Mouse (Mus musculus): ENCODE data around the gene Eln. TPM values are rescaled to one million over a fixed set of nuclear protein-coding genes. Genes with fewer than 3 reads are reported as not detected.

Eln gene
- polyA plus RNA-seq, 1 experiment from 2014 or later: 3.4 TPM

- H3K27ac ChIP-seq (replicated peaks; ENCODE audit: low read depth, low read length): no peak overlapping the region
- no peak overlapping the region for H3K9ac ChIP-seq (replicated peaks; ENCODE audit: low read length)
- H3K9me3 ChIP-seq (ENCODE audit: control insufficient read depth, low read length): no peaks in the 10 kb centered on the region
- no peaks in the 10 kb centered on the region for H3K36me3 ChIP-seq (ENCODE audit: control insufficient read depth, insufficient read depth, low read length)
- H3K4me1 ChIP-seq (ENCODE audit: control insufficient read depth, insufficient read depth, low read length): peaks cover 10% of the 10 kb centered on the region
- ATAC-seq (ENCODE audit: low FRiP score, low TSS enrichment): no peak
- no peaks in the 10 kb centered on the region for H3K27me3 ChIP-seq (ENCODE audit: control insufficient read depth, insufficient read depth, low read length)
- DNase-seq: no peak
- WGBS: 51% methylated on average over 3 of the region's 3 CpGs
- H3K4me3 ChIP-seq (replicated peaks; ENCODE audit: low read depth, low read length): no peak overlapping the region
- H3K4me2 ChIP-seq (ENCODE audit: low read length): no peak overlapping the region
These were observed 7.2 kb downstream of the Eln start for GRCm38 (mm10) chr5:134739951-134740350.

- no peaks in the 10 kb centered on the region for H3K27me3 ChIP-seq (ENCODE audit: control insufficient read depth, insufficient read depth, low read length)
- no peak overlapping the region for H3K4me2 ChIP-seq (ENCODE audit: low read length)
- 84% methylated on average over 2 of the region's 2 CpGs for WGBS
- no peaks in the 10 kb centered on the region for H3K9me3 ChIP-seq (ENCODE audit: control insufficient read depth, low read length)
- ATAC-seq (ENCODE audit: low FRiP score, low TSS enrichment) (no peak), DNase-seq (no peak)
- H3K4me3 ChIP-seq (replicated peaks; ENCODE audit: low read depth, low read length): no peak overlapping the region
- H3K36me3 ChIP-seq (ENCODE audit: control insufficient read depth, insufficient read depth, low read length): no peaks in the 10 kb centered on the region
- H3K9ac ChIP-seq (replicated peaks; ENCODE audit: low read length): no peak overlapping the region
- no peak overlapping the region for H3K27ac ChIP-seq (replicated peaks; ENCODE audit: low read depth, low read length)
- H3K4me1 ChIP-seq (ENCODE audit: control insufficient read depth, insufficient read depth, low read length): no peaks in the 10 kb centered on the region
These were observed 12.2 kb downstream of the Eln start for GRCm38 (mm10) chr5:134734920-134735319.

- Histone ChIP-seq H3K9ac (replicated peaks; ENCODE audit: low read length) (no peak overlapping the region), H3K4me3 (replicated peaks; ENCODE audit: low read depth, low read length) (no peak overlapping the region), H3K4me2 (ENCODE audit: low read length) (no peak overlapping the region), H3K9me3 (ENCODE audit: control insufficient read depth, low read length) (no peaks in the 10 kb centered on the region), H3K27ac (replicated peaks; ENCODE audit: low read depth, low read length) (no peak overlapping the region), H3K36me3 (ENCODE audit: control insufficient read depth, insufficient read depth, low read length) (no peaks in the 10 kb centered on the region), H3K4me1 (ENCODE audit: control insufficient read depth, insufficient read depth, low read length) (no peaks in the 10 kb centered on the region), H3K27me3 (ENCODE audit: control insufficient read depth, insufficient read depth, low read length) (no peaks in the 10 kb centered on the region)
- WGBS: 79% methylated on average over 5 of the region's 5 CpGs
- ATAC-seq (ENCODE audit: low FRiP score, low TSS enrichment) (no peak), DNase-seq (no peak)
These were observed 13.1 kb downstream of the Eln start for GRCm38 (mm10) chr5:134734072-134734471.

DNA sequence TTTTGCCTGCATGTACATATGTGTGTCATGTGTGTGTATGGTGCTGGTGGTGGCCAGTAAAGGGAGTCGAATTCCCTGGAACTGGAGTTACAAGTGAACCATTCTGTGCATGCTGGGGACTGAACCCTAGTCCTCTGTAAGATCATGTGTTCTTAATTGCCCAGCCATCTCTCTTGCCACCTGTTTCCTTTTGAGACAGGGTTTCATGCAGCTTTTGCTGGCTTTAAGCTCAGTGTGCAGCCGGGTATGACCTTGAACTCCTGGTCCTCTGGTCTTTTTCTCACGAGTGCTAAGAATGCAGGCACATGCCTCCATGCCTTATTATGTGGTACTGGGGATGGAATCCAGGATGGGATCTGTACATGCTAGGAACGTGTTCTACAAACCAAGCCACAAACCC lies 13.9 kb downstream of the Eln start:
- no peak overlapping the region for H3K4me2 ChIP-seq (ENCODE audit: low read length)
- no peaks in the 10 kb centered on the region for H3K9me3 ChIP-seq (ENCODE audit: control insufficient read depth, low read length)
- 67% methylated on average over 4 of the region's 4 CpGs for WGBS
- H3K36me3 ChIP-seq (ENCODE audit: control insufficient read depth, insufficient read depth, low read length): no peaks in the 10 kb centered on the region
- H3K4me1 ChIP-seq (ENCODE audit: control insufficient read depth, insufficient read depth, low read length): no peaks in the 10 kb centered on the region
- H3K4me3 ChIP-seq (replicated peaks; ENCODE audit: low read depth, low read length): no peak overlapping the region
- no peak overlapping the region for H3K9ac ChIP-seq (replicated peaks; ENCODE audit: low read length)
- H3K27me3 ChIP-seq (ENCODE audit: control insufficient read depth, insufficient read depth, low read length): no peaks in the 10 kb centered on the region
- H3K27ac ChIP-seq (replicated peaks; ENCODE audit: low read depth, low read length): no peak overlapping the region
- DNase-seq (no peak), ATAC-seq (ENCODE audit: low FRiP score, low TSS enrichment) (no peak)

DNA sequence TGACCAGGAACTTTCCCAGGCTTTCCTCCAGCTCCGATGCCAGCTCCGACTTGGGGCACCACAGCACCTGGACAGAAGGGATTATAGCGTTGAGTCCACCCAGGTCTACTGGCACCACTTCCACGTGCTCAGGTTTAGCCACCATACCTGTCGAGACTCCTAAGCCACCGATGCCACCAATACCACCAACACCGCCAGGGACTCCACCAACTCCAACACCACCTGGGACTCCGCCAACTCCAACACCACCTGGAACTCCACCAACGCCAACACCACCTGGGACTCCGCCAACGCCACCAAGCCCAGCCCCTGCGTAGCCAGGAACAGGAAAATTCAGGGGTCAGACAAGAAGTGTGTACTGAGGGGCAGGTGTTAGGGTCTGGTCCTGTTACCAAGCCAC lies 18.0 kb downstream of the Eln start:
- Histone ChIP-seq H3K9ac (replicated peaks; ENCODE audit: low read length) (no peak overlapping the region), H3K27ac (replicated peaks; ENCODE audit: low read depth, low read length) (no peak overlapping the region), H3K27me3 (ENCODE audit: control insufficient read depth, insufficient read depth, low read length) (no peaks in the 10 kb centered on the region), H3K36me3 (ENCODE audit: control insufficient read depth, insufficient read depth, low read length) (no peaks in the 10 kb centered on the region), H3K4me1 (ENCODE audit: control insufficient read depth, insufficient read depth, low read length) (no peaks in the 10 kb centered on the region), H3K4me2 (ENCODE audit: low read length) (no peak overlapping the region), H3K4me3 (replicated peaks; ENCODE audit: low read depth, low read length) (no peak overlapping the region), H3K9me3 (ENCODE audit: control insufficient read depth, low read length) (no peaks in the 10 kb centered on the region)
- DNase-seq: no peak
- ATAC-seq (ENCODE audit: low FRiP score, low TSS enrichment): no peak
- 92% methylated on average over 12 of the region's 12 CpGs for WGBS

DNA sequence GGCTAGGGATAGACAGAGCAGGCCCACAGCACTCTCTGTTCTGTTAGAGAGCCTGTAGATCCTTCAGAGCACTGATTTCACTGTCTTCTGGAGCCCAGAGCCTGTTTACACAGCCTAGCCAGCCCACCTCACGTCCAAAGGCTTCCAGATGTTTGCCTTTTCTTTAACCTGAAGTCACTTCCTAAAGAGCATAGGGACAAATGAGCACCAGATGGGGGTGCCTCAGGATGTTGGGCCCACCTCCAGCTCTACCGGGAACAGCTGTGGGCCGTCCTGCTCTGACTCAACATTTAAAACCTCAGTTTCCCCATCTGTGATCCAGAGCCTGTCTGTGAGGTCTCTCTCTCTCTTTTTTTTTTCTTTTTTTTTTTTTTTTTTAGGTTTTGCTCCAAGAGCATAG lies 18.6 kb downstream of the Eln start:
- H3K9me3 ChIP-seq (ENCODE audit: control insufficient read depth, low read length): no peaks in the 10 kb centered on the region
- H3K4me3 ChIP-seq (replicated peaks; ENCODE audit: low read depth, low read length): no peak overlapping the region
- no peak overlapping the region for H3K4me2 ChIP-seq (ENCODE audit: low read length)
- no peak overlapping the region for H3K27ac ChIP-seq (replicated peaks; ENCODE audit: low read depth, low read length)
- no peak for DNase-seq
- H3K4me1 ChIP-seq (ENCODE audit: control insufficient read depth, insufficient read depth, low read length): no peaks in the 10 kb centered on the region
- H3K9ac ChIP-seq (replicated peaks; ENCODE audit: low read length): no peak overlapping the region
- WGBS: 82% methylated on average over 3 of the region's 3 CpGs
- H3K27me3 ChIP-seq (ENCODE audit: control insufficient read depth, insufficient read depth, low read length): no peaks in the 10 kb centered on the region
- ATAC-seq (ENCODE audit: low FRiP score, low TSS enrichment): no peak
- H3K36me3 ChIP-seq (ENCODE audit: control insufficient read depth, insufficient read depth, low read length): no peaks in the 10 kb centered on the region

- Histone ChIP-seq H3K4me3 (replicated peaks; ENCODE audit: low read depth, low read length) (no peak overlapping the region), H3K4me1 (ENCODE audit: control insufficient read depth, insufficient read depth, low read length) (no peaks in the 10 kb centered on the region), H3K36me3 (ENCODE audit: control insufficient read depth, insufficient read depth, low read length) (no peaks in the 10 kb centered on the region), H3K9ac (replicated peaks; ENCODE audit: low read length) (no peak overlapping the region), H3K27ac (replicated peaks; ENCODE audit: low read depth, low read length) (no peak overlapping the region), H3K27me3 (ENCODE audit: control insufficient read depth, insufficient read depth, low read length) (no peaks in the 10 kb centered on the region), H3K4me2 (ENCODE audit: low read length) (no peak overlapping the region), H3K9me3 (ENCODE audit: control insufficient read depth, low read length) (no peaks in the 10 kb centered on the region)
- 86% methylated on average over 8 of the region's 8 CpGs for WGBS
- DNase-seq: no peak
- ATAC-seq (ENCODE audit: low FRiP score, low TSS enrichment): no peak
These were observed 20.0 kb downstream of the Eln start for GRCm38 (mm10) chr5:134727001-134727639.

DNA sequence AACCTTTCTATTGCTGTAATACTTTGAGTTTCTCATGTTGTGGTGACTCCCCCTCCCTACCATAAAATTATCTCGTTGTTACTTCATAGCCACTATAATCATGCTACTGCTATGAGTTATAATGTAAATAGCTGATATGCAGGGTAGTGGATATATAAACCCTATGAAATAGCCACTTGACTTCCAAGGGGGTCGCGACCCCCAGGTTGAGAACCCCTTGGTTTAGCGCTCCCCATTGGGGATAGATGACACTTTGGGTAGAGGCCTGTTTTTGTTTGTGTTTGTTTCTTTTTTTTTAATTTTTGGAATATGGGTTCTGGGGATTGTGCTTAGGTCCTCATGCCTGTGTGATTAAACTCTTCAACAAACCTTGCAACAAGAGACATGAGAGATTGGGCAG lies 21.8 kb downstream of the Eln start:
- 67% methylated on average over 4 of the region's 4 CpGs for WGBS
- no peaks in the 10 kb centered on the region for H3K4me1 ChIP-seq (ENCODE audit: control insufficient read depth, insufficient read depth, low read length)
- H3K9me3 ChIP-seq (ENCODE audit: control insufficient read depth, low read length): no peaks in the 10 kb centered on the region
- DNase-seq (no peak), ATAC-seq (ENCODE audit: low FRiP score, low TSS enrichment) (no peak)
- H3K27ac ChIP-seq (replicated peaks; ENCODE audit: low read depth, low read length): no peak overlapping the region
- H3K36me3 ChIP-seq (ENCODE audit: control insufficient read depth, insufficient read depth, low read length): no peaks in the 10 kb centered on the region
- H3K9ac ChIP-seq (replicated peaks; ENCODE audit: low read length): no peak overlapping the region
- no peak overlapping the region for H3K4me3 ChIP-seq (replicated peaks; ENCODE audit: low read depth, low read length)
- no peak overlapping the region for H3K4me2 ChIP-seq (ENCODE audit: low read length)
- no peaks in the 10 kb centered on the region for H3K27me3 ChIP-seq (ENCODE audit: control insufficient read depth, insufficient read depth, low read length)

DNA sequence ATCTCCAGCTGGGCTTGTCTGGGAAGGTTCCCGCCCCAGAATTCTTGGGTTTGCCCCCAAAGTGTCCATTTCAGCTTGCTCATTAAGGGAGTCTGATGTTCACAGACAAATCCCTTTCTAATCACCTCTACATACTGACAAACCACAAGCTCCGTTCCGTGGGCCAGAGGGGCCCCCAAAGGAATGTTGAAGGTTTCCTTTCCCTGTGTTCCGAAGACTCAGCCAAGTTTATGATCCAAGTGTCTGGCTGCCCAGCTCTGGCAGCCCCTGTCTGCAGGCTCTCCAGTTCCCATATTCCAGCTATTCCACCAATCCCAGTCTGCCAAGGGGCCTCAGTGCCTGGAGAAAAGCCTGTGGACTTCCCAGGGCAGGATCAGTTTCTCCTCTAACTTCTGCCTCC lies 27.1 kb downstream of the Eln start:
- Histone ChIP-seq H3K27me3 (ENCODE audit: control insufficient read depth, insufficient read depth, low read length) (no peaks in the 10 kb centered on the region), H3K27ac (replicated peaks; ENCODE audit: low read depth, low read length) (no peak overlapping the region)

More for the DNA sequence above, 27.1 kb downstream of the Eln start:
- no peak overlapping the region for H3K4me3 ChIP-seq (replicated peaks; ENCODE audit: low read depth, low read length)
- no peak overlapping the region for H3K9ac ChIP-seq (replicated peaks; ENCODE audit: low read length)
- H3K9me3 ChIP-seq (ENCODE audit: control insufficient read depth, low read length): no peaks in the 10 kb centered on the region
- ATAC-seq (ENCODE audit: low FRiP score, low TSS enrichment): no peak
- WGBS: 81% methylated on average over 4 of the region's 4 CpGs
- H3K36me3 ChIP-seq (ENCODE audit: control insufficient read depth, insufficient read depth, low read length): no peaks in the 10 kb centered on the region
- H3K4me1 ChIP-seq (ENCODE audit: control insufficient read depth, insufficient read depth, low read length): no peaks in the 10 kb centered on the region
- H3K4me2 ChIP-seq (ENCODE audit: low read length): no peak overlapping the region
- no peak for DNase-seq
